Mouse (Mus musculus) forelimb bud, embryonic 11.5 days (tissue): ENCODE measurements around the gene Actn1.

Experiments used
- DNase-seq: peaks from one replicate; pipeline ENCODE4 v3.0.0-alpha.2; 2012; ENCODE audit warnings: low read depth, low spot score

Actn1 gene

DNA sequence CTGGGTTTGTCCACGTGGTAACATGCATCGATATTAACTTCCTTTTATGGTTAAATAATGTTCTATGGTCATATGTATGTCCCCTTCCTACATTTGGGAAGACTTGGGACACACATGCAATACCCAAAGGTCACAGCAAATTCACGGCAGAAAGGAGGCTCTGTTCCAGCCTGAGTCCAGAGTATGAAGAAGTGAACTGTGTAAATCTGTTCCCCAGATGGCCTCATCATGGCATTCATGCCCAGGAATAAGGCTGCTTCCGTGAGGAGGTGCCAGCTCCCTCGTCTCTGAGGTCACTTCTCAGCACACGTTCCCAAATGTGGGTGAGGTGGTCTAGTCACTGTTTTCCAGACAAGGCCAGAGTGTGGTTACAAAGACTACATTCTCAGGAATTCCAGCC lies 122.9 kb downstream of the Actn1 start:
- no peak for DNase-seq

DNA sequence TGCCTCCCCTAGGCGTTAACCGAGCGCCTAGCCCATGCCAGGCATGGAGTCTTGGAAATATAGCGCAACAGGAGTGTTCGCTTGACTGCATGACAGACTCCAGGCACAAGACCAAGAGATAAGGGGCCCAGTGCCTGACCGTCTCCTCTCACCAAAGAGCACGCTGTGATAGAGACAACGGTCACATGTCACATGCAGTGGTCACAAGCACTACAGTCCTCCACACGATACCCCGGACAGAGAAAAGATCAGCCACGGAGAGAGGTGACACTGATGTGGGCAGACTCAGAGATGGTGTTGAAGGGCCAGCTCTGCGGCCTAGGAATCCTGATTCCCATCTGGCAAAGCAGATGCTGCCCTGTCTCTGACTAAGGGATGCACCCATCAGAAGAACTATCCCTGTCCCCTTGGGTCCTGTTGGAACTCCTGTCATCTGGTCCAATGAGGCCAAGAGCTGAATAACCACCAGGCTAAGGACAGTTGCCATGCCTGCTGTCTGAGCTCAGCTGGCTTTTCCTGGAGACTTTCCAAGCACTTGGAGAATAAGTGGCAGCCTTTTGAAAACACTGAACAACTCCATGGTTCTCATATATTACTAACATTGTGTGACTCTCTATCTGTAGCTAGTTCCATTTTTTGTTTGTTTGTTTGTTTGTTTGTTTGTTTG lies 123.8 kb downstream of the Actn1 start:
- no peak for DNase-seq

GRCm38 (mm10) chr12:80135173-80135572 lies 125.0 kb downstream of the Actn1 start:
- no peak for DNase-seq

GRCm38 (mm10) chr12:80133011-80133545 lies 127.1 kb downstream of the Actn1 start:
- no peak for DNase-seq

DNA sequence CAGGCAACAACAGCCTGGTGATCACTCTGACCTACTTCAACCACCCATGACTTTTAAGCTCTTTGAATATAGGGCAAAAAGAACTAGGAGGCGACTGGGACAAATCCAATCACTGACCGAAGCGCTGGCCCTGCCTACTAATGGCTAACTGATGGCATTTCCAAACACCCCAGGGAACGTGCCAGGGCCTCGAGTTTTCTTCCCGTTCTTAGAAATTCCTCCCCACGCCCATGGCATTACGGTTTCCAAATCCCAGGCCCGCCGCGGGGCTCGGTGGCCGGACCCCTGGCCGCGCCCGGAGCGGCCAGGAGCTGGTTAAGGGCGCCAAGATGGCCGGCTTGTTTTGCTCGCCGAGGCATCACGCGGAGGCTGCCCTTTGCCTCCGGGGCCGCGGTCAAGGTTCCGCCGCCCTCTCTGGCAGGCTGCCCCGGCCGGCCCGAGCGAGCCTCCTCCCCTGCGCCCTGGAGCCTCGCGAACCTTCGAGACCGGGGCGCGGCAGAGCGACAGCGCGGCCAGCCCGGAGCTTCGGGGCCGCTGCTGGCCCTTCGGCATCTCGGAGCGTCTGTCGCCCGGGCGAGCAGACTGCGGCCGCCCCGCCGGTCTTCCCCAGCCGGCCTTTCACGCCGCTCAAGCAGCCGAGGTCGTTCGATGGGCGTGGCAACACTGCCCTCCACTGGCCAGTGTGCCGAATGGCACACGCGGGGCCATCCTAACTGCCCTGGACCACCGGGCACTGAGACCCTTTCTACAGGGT lies 127.7 kb downstream of the Actn1 start:
- peak; percentile 90 for DNase-seq

- DNase-seq: no peak
Observed at GRCm38 (mm10) chr12:80131359-80132249, 128.6 kb downstream of the Actn1 start.

- DNase-seq: no peak
Observed at GRCm38 (mm10) chr12:80130558-80131358, 129.4 kb downstream of the Actn1 start.

- DNase-seq: no peak
Observed at GRCm38 (mm10) chr12:80129531-80129930, 130.6 kb downstream of the Actn1 start.

DNA sequence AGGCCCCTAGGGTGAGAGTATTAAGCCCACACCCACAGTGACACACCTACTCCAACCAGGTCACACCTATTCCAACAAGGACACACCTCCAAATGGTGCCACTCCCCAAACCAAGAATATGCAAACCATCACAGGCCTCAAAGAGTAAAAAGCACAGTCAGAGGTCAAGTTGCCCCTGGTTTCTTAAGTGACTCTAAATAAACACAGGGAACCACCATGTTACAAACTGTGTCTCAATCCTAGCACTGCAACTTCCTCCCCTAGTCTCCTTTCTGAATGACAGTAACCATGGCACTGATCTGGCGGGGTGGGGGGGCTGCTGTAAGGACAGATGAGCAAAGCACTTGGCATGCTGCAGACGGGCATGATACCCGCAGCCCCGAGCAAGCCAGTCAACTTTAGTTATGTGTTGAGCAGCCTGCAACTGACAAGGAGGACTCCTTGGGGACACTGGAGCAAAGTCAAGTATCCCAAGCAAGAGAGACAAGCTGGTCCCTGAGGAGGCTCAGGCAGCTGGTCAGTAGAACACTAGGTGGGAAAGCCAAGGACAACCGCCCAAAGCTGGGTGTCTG lies 132.9 kb downstream of the Actn1 start:
- DNase-seq: no peak

GRCm38 (mm10) chr12:80125316-80125715 lies 134.9 kb downstream of the Actn1 start:
- DNase-seq: no peak

DNA sequence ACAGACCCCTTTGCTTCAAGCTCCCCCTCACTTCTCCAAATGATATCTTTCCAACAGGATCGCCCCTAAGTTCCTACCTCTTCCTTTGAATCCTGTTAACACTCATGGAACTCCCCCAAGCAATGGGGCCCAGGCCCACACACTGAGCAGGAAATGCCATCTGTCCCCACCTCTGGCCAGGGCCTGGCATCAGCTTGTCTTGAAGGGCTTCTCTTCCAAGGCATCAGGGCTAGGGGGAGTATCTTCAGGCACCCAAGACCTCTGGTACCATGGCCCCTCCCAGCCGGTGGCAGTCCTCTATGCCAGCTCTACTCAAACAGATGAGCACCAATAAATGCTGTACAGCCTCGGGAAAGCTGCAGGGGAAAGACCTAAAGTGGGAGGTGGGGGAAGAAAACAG lies 135.4 kb downstream of the Actn1 start:
- no peak for DNase-seq

GRCm38 (mm10) chr12:80124211-80124610 lies 136.0 kb downstream of the Actn1 start:
- DNase-seq: no peak

- DNase-seq: no peak
Observed at GRCm38 (mm10) chr12:80123227-80123803, 136.9 kb downstream of the Actn1 start.

DNA sequence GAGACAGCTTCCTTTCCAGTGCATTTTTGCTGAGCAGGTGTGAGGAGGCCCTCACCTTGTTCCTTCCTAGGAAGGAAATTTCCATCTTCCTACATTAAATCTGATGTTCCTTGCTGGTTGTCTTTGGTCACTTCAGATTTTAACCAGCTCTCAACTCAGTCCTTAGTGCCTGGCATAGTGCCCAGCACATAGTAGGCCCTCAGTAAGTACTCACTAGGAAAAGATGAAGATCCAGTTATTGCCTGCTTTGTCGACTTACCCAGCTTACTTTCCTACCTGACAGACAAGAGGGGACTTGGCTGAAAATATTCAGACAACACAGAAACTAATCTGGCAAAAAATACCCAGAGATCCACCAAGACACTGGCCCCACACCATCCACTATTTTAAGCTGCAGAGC lies 138.7 kb downstream of the Actn1 start:
- no peak for DNase-seq

GRCm38 (mm10) chr12:80118588-80118987 lies 141.6 kb downstream of the Actn1 start:
- no peak for DNase-seq
